Mouse (Mus musculus) liver, embryonic 12.5 days (tissue): ENCODE results near the gene Rrp15. TPM values are rescaled to one million over a fixed set of nuclear protein-coding genes. Genes with fewer than 3 reads are reported as not detected.
A peak's percentile ranks its signal among the peaks of the same experiment; 100 is the strongest.

Experiments used
- ATAC-seq: fragments of 200-750 bp; cut with Nextera tagmentation; 2 replicates; pipeline ENCODE4 v1.8.0; 2017; ENCODE audit warnings: moderate number of reproducible peaks, mild to moderate bottlenecking, moderate library complexity
- H3K27ac ChIP-seq: fragments of 300-500 bp; sonication (generic); 2 replicates; pipeline ENCODE4 v1.5.1; 2016; ENCODE audit warnings: mild to moderate bottlenecking
- H3K27me3 ChIP-seq: fragments of 300-500 bp; sonication (generic); replicated peaks from 2 replicates; pipeline ENCODE4 v1.6.1; 2016; ENCODE audit warnings: mild to moderate bottlenecking, moderate library complexity
- H3K36me3 ChIP-seq: fragments of 300-500 bp; sonication (generic); 2 replicates; pipeline ENCODE4 v1.6.1; 2016; ENCODE audit warnings: mild to moderate bottlenecking, moderate library complexity
- H3K4me1 ChIP-seq: fragments of 300-500 bp; sonication (generic); 2 replicates; pipeline ENCODE4 v1.6.1; 2016
- H3K4me2 ChIP-seq: fragments of 300-500 bp; sonication (generic); 2 replicates; pipeline ENCODE4 v1.6.1; 2016; ENCODE audit warnings: mild to moderate bottlenecking, moderate library complexity
- H3K4me3 ChIP-seq: fragments of 300-500 bp; sonication (generic); 2 replicates; pipeline ENCODE4 v1.5.1; 2016; ENCODE audit warnings: mild to moderate bottlenecking, moderate library complexity
- H3K9ac ChIP-seq: fragments of 300-500 bp; sonication (generic); 2 replicates; pipeline ENCODE4 v1.6.1; 2016; ENCODE audit warnings: mild to moderate bottlenecking, moderate library complexity
- H3K9me3 ChIP-seq: fragments of 300-500 bp; sonication (generic); replicated peaks from 2 replicates; pipeline ENCODE4 v1.6.1; 2016; ENCODE audit warnings: mild to moderate bottlenecking, moderate library complexity
- WGBS: fragments of 180-500 bp; shearing (Covaris S2); methylation state at CpG from one replicate; pipeline ENCODE4 v1.1.7; 2016; ENCODE audit not compliant: insufficient replicate concordance; 5-methylcytosine and 5-hydroxymethylcytosine counted together
- polyA plus RNA-seq: library from polyadenylated mRNA; unstranded; fragments of >200 nt; fragmentation: Nextera tagmentation; extraction: Ambion mirVana; gene quantifications from 2 replicates; pipeline ENCODE4 v1.2.1, GENCODE M21; 2016

Gene Rrp15
- polyA plus RNA-seq, 1 experiment from 2014 or later = 68.5 TPM

GRCm38 (mm10) chr1:186735537-186735936 is 13.6 kb downstream of the Rrp15 start:
- no peak overlapping the region for H3K4me3 ChIP-seq
- no peaks in the 10 kb centered on the region for H3K27me3 ChIP-seq
- H3K4me2 ChIP-seq = no peak overlapping the region
- no peak for ATAC-seq
- H3K9ac ChIP-seq = no peak overlapping the region
- peaks cover 70% of the 10 kb centered on the region for H3K36me3 ChIP-seq
- H3K4me1 ChIP-seq = no peaks in the 10 kb centered on the region
- H3K9me3 ChIP-seq = no peaks in the 10 kb centered on the region
- no peak overlapping the region for H3K27ac ChIP-seq
- WGBS = 80% methylated on average over 5 of the region's 5 CpGs

GRCm38 (mm10) chr1:186733052-186733451 is 16.1 kb downstream of the Rrp15 start:
- no peaks in the 10 kb centered on the region for H3K9me3 ChIP-seq
- WGBS = 80% methylated on average over 8 of the region's 8 CpGs
- no peak overlapping the region for H3K4me2 ChIP-seq
- H3K27ac ChIP-seq = no peak overlapping the region
- no peak overlapping the region for H3K4me3 ChIP-seq
- peaks cover 3% of the 10 kb centered on the region; the same call in 1 of the 2 replicates for H3K4me1 ChIP-seq
- H3K27me3 ChIP-seq = no peaks in the 10 kb centered on the region
- peaks cover 61% of the 10 kb centered on the region for H3K36me3 ChIP-seq
- H3K9ac ChIP-seq = no peak overlapping the region
- ATAC-seq = no peak

- no peak overlapping the region for H3K9ac ChIP-seq
- no peaks in the 10 kb centered on the region for H3K9me3 ChIP-seq
- H3K4me3 ChIP-seq = no peak overlapping the region
- ATAC-seq = peak; percentile 89
- H3K27me3 ChIP-seq = no peaks in the 10 kb centered on the region
- no peak overlapping the region for H3K27ac ChIP-seq
- H3K4me1 ChIP-seq = peaks cover 3% of the 10 kb centered on the region; the same call in 1 of the 2 replicates
- no peak overlapping the region for H3K4me2 ChIP-seq
- 45% methylated on average over 4 of the region's 4 CpGs for WGBS
- peaks cover 33% of the 10 kb centered on the region for H3K36me3 ChIP-seq
These were observed 20.4 kb downstream of the Rrp15 start for GRCm38 (mm10) chr1:186728778-186729177.

GRCm38 (mm10) chr1:186726117-186726516 is 23.0 kb downstream of the Rrp15 start:
- no peak overlapping the region for H3K27ac ChIP-seq
- H3K9ac ChIP-seq = no peak overlapping the region
- no peak overlapping the region for H3K4me2 ChIP-seq
- H3K4me3 ChIP-seq = no peak overlapping the region
- H3K27me3 ChIP-seq = no peaks in the 10 kb centered on the region
- ATAC-seq = no peak
- H3K4me1 ChIP-seq = peaks cover 3% of the 10 kb centered on the region; the same call in 1 of the 2 replicates
- H3K36me3 ChIP-seq = peaks cover 29% of the 10 kb centered on the region
- 76% methylated on average over 7 of the region's 7 CpGs for WGBS
- no peaks in the 10 kb centered on the region for H3K9me3 ChIP-seq

- H3K9ac ChIP-seq = no peak overlapping the region
- no peak overlapping the region for H3K4me3 ChIP-seq
- H3K4me2 ChIP-seq = no peak overlapping the region
- H3K9me3 ChIP-seq = no peaks in the 10 kb centered on the region
- no peaks in the 10 kb centered on the region for H3K27me3 ChIP-seq
- WGBS = 78% methylated on average over 9 of the region's 9 CpGs
- H3K4me1 ChIP-seq = no peaks in the 10 kb centered on the region
- ATAC-seq = no peak
- peaks cover 53% of the 10 kb centered on the region for H3K36me3 ChIP-seq
- H3K27ac ChIP-seq = no peak overlapping the region
These were observed 26.9 kb downstream of the Rrp15 start for GRCm38 (mm10) chr1:186722299-186722698.

GRCm38 (mm10) chr1:186721846-186722245 is 27.3 kb downstream of the Rrp15 start:
- Histone ChIP-seq H3K36me3 (peaks cover 58% of the 10 kb centered on the region), H3K4me1 (no peaks in the 10 kb centered on the region), H3K4me2 (no peak overlapping the region), H3K27ac (no peak overlapping the region), H3K4me3 (no peak overlapping the region), H3K9ac (no peak overlapping the region), H3K27me3 (no peaks in the 10 kb centered on the region), H3K9me3 (no peaks in the 10 kb centered on the region)
- WGBS = 43% methylated on average over 12 of the region's 12 CpGs
- ATAC-seq = peak; percentile 71

GRCm38 (mm10) chr1:186721166-186721565 is 28.0 kb downstream of the Rrp15 start:
- ATAC-seq = no peak
- WGBS = 90% methylated on average over 11 of the region's 11 CpGs

GRCm38 (mm10) chr1:186719708-186720107 is 29.4 kb downstream of the Rrp15 start:
- no peaks in the 10 kb centered on the region for H3K4me1 ChIP-seq
- H3K27ac ChIP-seq = no peak overlapping the region
- no peaks in the 10 kb centered on the region for H3K9me3 ChIP-seq
- WGBS = 76% methylated on average over 9 of the region's 9 CpGs
- ATAC-seq = no peak
- no peak overlapping the region for H3K4me3 ChIP-seq
- no peak overlapping the region for H3K4me2 ChIP-seq
- H3K36me3 ChIP-seq = peaks cover 59% of the 10 kb centered on the region
- H3K9ac ChIP-seq = no peak overlapping the region
- H3K27me3 ChIP-seq = no peaks in the 10 kb centered on the region

More at GRCm38 (mm10) chr1:186721166-186721565, 28.0 kb downstream of the Rrp15 start:
- H3K4me2 ChIP-seq = no peak overlapping the region
- no peak overlapping the region for H3K4me3 ChIP-seq
- H3K4me1 ChIP-seq = no peaks in the 10 kb centered on the region
- no peaks in the 10 kb centered on the region for H3K27me3 ChIP-seq
- H3K36me3 ChIP-seq = peaks cover 64% of the 10 kb centered on the region
- no peak overlapping the region for H3K27ac ChIP-seq
- no peak overlapping the region for H3K9ac ChIP-seq
- no peaks in the 10 kb centered on the region for H3K9me3 ChIP-seq

- Histone ChIP-seq H3K9ac (no peak overlapping the region), H3K4me3 (no peak overlapping the region), H3K36me3 (peaks cover 55% of the 10 kb centered on the region), H3K4me2 (no peak overlapping the region), H3K9me3 (no peaks in the 10 kb centered on the region), H3K27ac (no peak overlapping the region), H3K27me3 (no peaks in the 10 kb centered on the region), H3K4me1 (no peaks in the 10 kb centered on the region)
- no peak for ATAC-seq
- WGBS = 69% methylated on average over 5 of the region's 5 CpGs
These were observed 30.3 kb downstream of the Rrp15 start for GRCm38 (mm10) chr1:186718881-186719280.

GRCm38 (mm10) chr1:186714980-186715896 is 33.9 kb downstream of the Rrp15 start:
- WGBS = 75% methylated on average over 17 of the region's 17 CpGs
- H3K27me3 ChIP-seq = no peaks in the 10 kb centered on the region
- ATAC-seq = no peak

GRCm38 (mm10) chr1:186714215-186714614 is 34.9 kb downstream of the Rrp15 start:
- Histone ChIP-seq H3K27me3 (no peaks in the 10 kb centered on the region), H3K4me2 (no peak overlapping the region), H3K9ac (no peak overlapping the region), H3K36me3 (peaks cover 31% of the 10 kb centered on the region), H3K9me3 (no peaks in the 10 kb centered on the region), H3K27ac (no peak overlapping the region), H3K4me3 (no peak overlapping the region), H3K4me1 (no peaks in the 10 kb centered on the region)
- no peak for ATAC-seq
- WGBS = 78% methylated on average over 4 of the region's 4 CpGs

More at GRCm38 (mm10) chr1:186714980-186715896, 33.9 kb downstream of the Rrp15 start:
- no peak overlapping the region for H3K27ac ChIP-seq
- H3K4me2 ChIP-seq = no peak overlapping the region
- H3K9me3 ChIP-seq = no peaks in the 10 kb centered on the region
- H3K9ac ChIP-seq = no peak overlapping the region
- no peak overlapping the region for H3K4me3 ChIP-seq
- H3K4me1 ChIP-seq = no peaks in the 10 kb centered on the region
- peaks cover 41% of the 10 kb centered on the region for H3K36me3 ChIP-seq

GRCm38 (mm10) chr1:186712802-186713471 is 36.2 kb downstream of the Rrp15 start:
- no peak for ATAC-seq
- Histone ChIP-seq H3K4me2 (no peak overlapping the region), H3K36me3 (peaks cover 20% of the 10 kb centered on the region), H3K27me3 (no peaks in the 10 kb centered on the region), H3K9ac (no peak overlapping the region), H3K27ac (no peak overlapping the region), H3K4me1 (no peaks in the 10 kb centered on the region), H3K9me3 (no peaks in the 10 kb centered on the region), H3K4me3 (no peak overlapping the region)
- 7% methylated on average over 3 of the region's 3 CpGs for WGBS
